Mouse (Mus musculus) heart, postnatal 0 days (tissue): Measurements from ENCODE around the gene Slc25a38. TPM values are rescaled to one million over a fixed set of nuclear protein-coding genes. Genes with fewer than 3 reads are reported as not detected.
A peak's percentile ranks its signal among the peaks of the same experiment; 100 is the strongest.

Experiments
- ATAC-seq: fragments of 200-750 bp; cut with Nextera tagmentation; 2 replicates; pipeline ENCODE4 v1.8.0; 2017; ENCODE audit warnings: low read depth, moderate number of reproducible peaks, moderate library complexity; ENCODE audit not compliant: insufficient read depth
- DNase-seq: peaks from one replicate; pipeline ENCODE4 v3.0.0-alpha.2; 2016; ENCODE audit warnings: low spot score
- H3K27ac ChIP-seq: fragments of 300-500 bp; sonication (generic); 2 replicates; pipeline ENCODE4 v1.5.1; 2014; ENCODE audit warnings: low read depth, mild to moderate bottlenecking
- H3K27me3 ChIP-seq: fragments of 300-500 bp; sonication (generic); 2 replicates; pipeline ENCODE4 v1.6.1; 2014; ENCODE audit warnings: low read length, mixed read lengths; ENCODE audit not compliant: control insufficient read depth, insufficient read depth
- H3K36me3 ChIP-seq: fragments of 300-500 bp; sonication (generic); replicated peaks from 2 replicates; pipeline ENCODE4 v1.6.1; 2014; ENCODE audit warnings: low read length, mixed read lengths; ENCODE audit not compliant: control insufficient read depth, insufficient read depth
- H3K4me1 ChIP-seq: fragments of 300-500 bp; sonication (generic); 2 replicates; pipeline ENCODE4 v1.6.1; 2014; ENCODE audit warnings: antibody characterized with exemption; ENCODE audit not compliant: control insufficient read depth, insufficient read depth
- H3K4me2 ChIP-seq: fragments of 300-500 bp; sonication (generic); 2 replicates; pipeline ENCODE4 v1.6.1; 2014; ENCODE audit warnings: low read depth, mild to moderate bottlenecking, low read length, moderate library complexity
- H3K4me3 ChIP-seq: fragments of 300-500 bp; sonication (generic); 2 replicates; pipeline ENCODE4 v1.5.1; 2014; ENCODE audit warnings: low read depth, low read length
- H3K9ac ChIP-seq: fragments of 300-500 bp; sonication (generic); replicated peaks from 2 replicates; pipeline ENCODE4 v1.6.1; 2014; ENCODE audit warnings: low read depth, low read length, mixed read lengths
- H3K9me3 ChIP-seq: fragments of 300-500 bp; sonication (generic); replicated peaks from 2 replicates; pipeline ENCODE4 v1.6.1; 2016; ENCODE audit warnings: low read length; ENCODE audit not compliant: control insufficient read depth
- CTCF ChIP-seq: IDR thresholded peaks from 2 replicates; pipeline ENCODE4 v1.5.1; 2016; ENCODE audit warnings: antibody characterized with exemption, control low read depth, low read depth
- EP300 ChIP-seq: IDR thresholded peaks from 2 replicates; pipeline ENCODE4 v1.6.1; 2016; ENCODE audit warnings: antibody characterized with exemption, low read depth
- WGBS: fragments of 180-500 bp; shearing (Covaris S2); extraction: QIAGEN DNeasy Blood & Tissue Kit; methylation state at CpG from one replicate; pipeline ENCODE4 v1.1.7; 2014; 5-methylcytosine and 5-hydroxymethylcytosine counted together
- polyA plus RNA-seq: library from polyadenylated mRNA; unstranded; fragments of >200 nt; fragmentation: Nextera tagmentation; extraction: Ambion mirVana; gene quantifications from 2 replicates; pipeline ENCODE4 v1.2.1, GENCODE M21; 2015
- total RNA-seq: library from RNA; depleted of rRNA; stranded (reverse); fragments of >200 nt; gene quantifications from 2 replicates; pipeline ENCODE4 v1.2.3, GENCODE M21; 2014; ENCODE audit warnings: low replicate concordance

The Slc25a38 gene
- total and polyA plus RNA-seq, 2 experiments from 2014 or later: 11.3 to 16.8 TPM

DNA sequence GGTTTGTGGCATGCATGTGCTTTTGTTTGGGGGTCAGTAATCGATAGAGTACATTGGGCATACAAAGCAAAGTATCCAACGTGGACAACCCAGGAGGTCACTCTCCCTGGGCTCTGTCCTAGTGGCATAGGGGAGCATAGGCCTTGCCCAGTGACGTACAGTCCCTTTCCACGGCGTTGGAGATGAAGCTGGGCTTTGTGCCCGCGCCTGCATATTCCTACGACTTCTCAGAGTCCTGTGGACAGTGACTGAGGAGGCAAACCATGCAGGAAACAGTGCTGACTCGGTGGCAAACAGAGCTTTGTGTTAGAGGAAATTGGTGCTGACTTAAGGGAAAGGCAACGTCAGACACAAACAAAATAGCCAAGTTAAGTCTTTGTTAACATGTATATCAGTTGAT, 19.1 kb downstream of the Slc25a38 start:
- TF ChIP-seq EP300: no peak
- TF ChIP-seq CTCF: no peak
- H3K4me2 ChIP-seq: peak overlapping the region; percentile 80
- no peak for DNase-seq
- H3K4me3 ChIP-seq: peak overlapping the region; percentile 79; the same call in 1 of the 2 replicates
- WGBS: 57% methylated on average over 10 of the region's 10 CpGs
- no peaks in the 10 kb centered on the region for H3K27me3 ChIP-seq
- peaks cover 15% of the 10 kb centered on the region for H3K4me1 ChIP-seq
- no peaks in the 10 kb centered on the region for H3K9me3 ChIP-seq
- no peak overlapping the region for H3K9ac ChIP-seq
- no peak overlapping the region for H3K27ac ChIP-seq
- no peak for ATAC-seq
- peaks cover 42% of the 10 kb centered on the region for H3K36me3 ChIP-seq

DNA sequence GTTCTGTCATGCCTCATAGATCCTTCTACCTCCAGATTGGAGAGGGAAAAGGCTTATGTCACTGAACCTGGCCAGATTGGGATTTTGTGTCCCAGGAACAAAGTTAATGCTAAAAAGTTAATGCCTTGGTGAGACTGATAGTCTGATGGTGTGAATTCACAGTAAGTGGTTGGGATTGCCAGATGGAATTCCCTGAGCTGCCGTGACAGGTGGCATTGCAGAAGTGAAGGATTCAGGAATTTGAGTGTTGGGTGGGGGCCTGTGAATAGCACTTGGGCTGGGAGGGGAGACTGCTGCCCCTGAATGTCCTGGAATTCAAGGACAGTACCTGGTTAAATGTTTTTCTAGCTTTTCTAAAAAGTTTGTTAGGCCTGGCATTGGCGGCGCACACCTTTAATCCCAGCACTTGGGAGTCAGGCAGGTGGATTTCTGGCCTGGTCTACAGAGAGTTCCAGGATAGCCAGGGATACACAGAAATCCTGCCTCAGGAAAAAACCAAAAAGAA, 21.7 kb downstream of the Slc25a38 start:
- DNase-seq (no peak), ATAC-seq (no peak)
- Histone ChIP-seq H3K4me2 (no peak overlapping the region), H3K4me1 (peaks cover 14% of the 10 kb centered on the region), H3K9ac (no peak overlapping the region), H3K36me3 (peaks cover 40% of the 10 kb centered on the region), H3K4me3 (no peak overlapping the region), H3K9me3 (no peaks in the 10 kb centered on the region), H3K27me3 (no peaks in the 10 kb centered on the region), H3K27ac (no peak overlapping the region)
- 80% methylated on average over 3 of the region's 3 CpGs for WGBS
- TF ChIP-seq EP300 (no peak), CTCF (no peak)

DNA sequence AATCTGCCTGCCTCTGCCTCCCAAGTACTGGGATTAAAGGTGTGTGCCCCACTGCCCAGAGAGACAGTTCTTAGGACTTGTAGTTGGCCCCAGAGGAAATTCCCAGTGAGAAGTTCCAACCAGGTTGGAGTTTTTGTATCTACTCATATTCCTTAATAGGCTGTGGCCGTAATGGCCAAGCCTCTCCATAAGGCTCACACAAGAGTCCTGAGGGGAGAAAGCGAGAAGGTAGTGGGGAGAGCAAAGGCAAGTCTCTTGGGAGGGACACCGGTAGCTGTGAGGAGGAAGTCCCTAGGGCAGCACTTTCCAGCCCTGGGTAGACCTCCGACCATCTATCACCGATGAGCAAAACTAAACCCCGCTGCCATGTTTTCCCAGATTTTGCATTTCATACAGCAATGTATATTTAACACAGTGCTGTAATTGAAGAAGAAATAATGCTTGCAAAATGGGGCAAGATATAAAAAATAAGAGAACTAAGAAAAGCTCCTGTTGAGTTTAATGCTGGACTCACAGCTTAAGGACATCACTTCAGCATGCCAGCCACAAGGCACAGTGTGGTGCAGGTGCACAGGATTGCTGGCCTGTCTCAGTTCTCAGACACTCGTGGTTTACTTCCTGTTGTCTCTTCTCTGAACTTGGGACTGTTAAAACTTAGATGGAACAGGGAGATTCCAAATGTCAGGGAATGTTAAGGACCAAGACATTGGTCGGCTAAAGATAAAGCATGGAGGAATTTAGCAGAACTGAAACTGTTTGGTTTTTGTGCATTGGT, 23.0 kb downstream of the Slc25a38 start:
- Histone ChIP-seq H3K9ac (no peak overlapping the region), H3K9me3 (no peaks in the 10 kb centered on the region), H3K36me3 (peaks cover 40% of the 10 kb centered on the region), H3K4me2 (no peak overlapping the region), H3K4me1 (peaks cover 12% of the 10 kb centered on the region), H3K27ac (no peak overlapping the region), H3K27me3 (no peaks in the 10 kb centered on the region), H3K4me3 (no peak overlapping the region)
- DNase-seq (no peak), ATAC-seq (no peak)
- 37% methylated on average over 8 of the region's 8 CpGs for WGBS
- TF ChIP-seq CTCF: no peak
- TF ChIP-seq EP300: no peak

DNA sequence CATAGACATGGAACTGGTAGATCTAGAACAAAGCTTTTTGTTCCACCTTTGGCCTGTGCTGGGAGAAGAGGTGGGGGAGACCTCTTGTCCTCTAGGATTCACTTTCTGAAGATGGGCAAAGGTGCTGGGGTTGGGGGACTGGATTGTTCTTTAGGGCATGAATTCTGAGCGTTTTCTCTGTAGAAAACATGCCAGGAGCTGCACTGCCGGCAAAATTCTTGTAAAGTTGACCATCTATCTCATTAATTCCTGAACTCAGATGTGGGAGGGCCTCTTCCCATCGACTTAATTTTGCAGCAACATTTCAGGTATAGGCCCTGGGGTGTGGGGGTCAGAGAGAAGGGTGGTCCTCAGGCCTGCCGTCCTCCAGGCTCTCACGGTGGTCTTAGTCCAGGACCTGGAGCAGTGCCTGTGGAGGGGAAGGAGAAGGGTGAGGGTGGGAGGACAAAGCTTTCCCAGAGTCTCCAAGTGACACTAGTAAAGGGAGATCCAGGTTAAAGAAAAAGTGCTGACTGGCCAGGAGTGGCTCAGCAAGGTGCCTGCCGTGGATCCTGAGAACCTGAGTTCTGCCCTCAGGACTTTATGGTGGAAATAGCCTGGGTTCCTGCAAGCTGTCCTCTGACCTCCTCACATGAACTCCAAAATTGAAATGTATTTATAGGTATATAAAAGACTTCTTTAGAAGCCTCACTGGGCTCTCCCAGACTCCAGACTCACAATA, 23.7 kb downstream of the Slc25a38 start:
- no peak overlapping the region for H3K4me2 ChIP-seq
- no peaks in the 10 kb centered on the region for H3K27me3 ChIP-seq
- peaks cover 4% of the 10 kb centered on the region; the same call in 1 of the 2 replicates for H3K4me1 ChIP-seq
- no peak overlapping the region for H3K27ac ChIP-seq
- H3K9me3 ChIP-seq: no peaks in the 10 kb centered on the region
- H3K36me3 ChIP-seq: peaks cover 40% of the 10 kb centered on the region
- TF ChIP-seq EP300 (no peak), CTCF (no peak)
- no peak overlapping the region for H3K9ac ChIP-seq
- H3K4me3 ChIP-seq: no peak overlapping the region
- ATAC-seq (no peak), DNase-seq (no peak)
- 46% methylated on average over 6 of the region's 6 CpGs for WGBS

DNA sequence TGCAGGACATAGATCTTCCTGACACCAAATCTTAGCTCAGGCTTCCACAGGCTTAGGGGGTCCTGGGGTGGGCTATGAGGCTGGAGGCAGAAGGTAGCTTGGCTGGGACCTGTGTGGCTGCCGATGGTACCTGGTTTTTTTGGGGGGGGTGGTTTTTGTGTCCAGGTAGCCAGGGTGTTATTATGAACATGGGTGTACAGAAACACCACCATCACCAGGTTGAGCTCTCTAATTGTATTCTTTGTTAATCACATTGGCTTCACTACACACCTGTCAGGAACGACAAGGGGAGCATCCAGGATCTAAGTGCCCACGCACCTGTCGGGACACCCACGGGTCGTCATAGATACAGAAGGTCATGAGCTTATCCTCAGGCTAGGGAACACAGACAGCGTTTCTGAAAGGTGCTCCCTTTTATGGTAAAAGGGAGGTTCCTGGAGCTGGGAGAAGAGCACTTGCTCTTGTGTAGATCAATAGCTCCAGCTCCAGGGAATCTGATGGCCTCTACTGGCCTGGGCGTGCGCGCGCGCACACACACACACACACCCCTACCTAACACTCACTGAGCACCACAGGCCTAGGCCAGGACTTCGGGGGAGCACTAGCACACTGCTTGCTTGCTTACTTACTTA, 24.5 kb downstream of the Slc25a38 start:
- Histone ChIP-seq H3K27ac (no peak overlapping the region), H3K36me3 (peaks cover 32% of the 10 kb centered on the region), H3K27me3 (no peaks in the 10 kb centered on the region), H3K9me3 (no peaks in the 10 kb centered on the region), H3K4me1 (no peaks in the 10 kb centered on the region), H3K4me2 (no peak overlapping the region), H3K9ac (no peak overlapping the region), H3K4me3 (no peak overlapping the region)
- 73% methylated on average over 13 of the region's 13 CpGs for WGBS
- no peak for DNase-seq
- no peak for ATAC-seq
- no peak for TF ChIP-seq EP300
- TF ChIP-seq CTCF: no peak
